Mouse (Mus musculus) splenic B cell, adult 2 months (primary cell): ENCODE measurements around the gene Rad51d.
"Not testable (repeated sequence)": the region's sequence is repeated elsewhere in the genome, so short reads cannot be mapped to it uniquely, and the experiment has no call there.

Source experiments
- DNase-seq: peaks from one replicate; pipeline ENCODE4 v3.0.0-alpha.2; 2011; ENCODE audit warnings: low read depth, low spot score
- H3K27me3 ChIP-seq: 2 replicates; pipeline ENCODE4 v1.6.1; 2012; ENCODE audit warnings: mild to moderate bottlenecking, low read length, moderate library complexity, mixed read lengths; ENCODE audit not compliant: control insufficient read depth, poor library complexity, insufficient read depth, severe bottlenecking
- H3K36me3 ChIP-seq: 2 replicates; pipeline ENCODE4 v1.6.1; 2012; ENCODE audit warnings: mild to moderate bottlenecking, low read length, moderate library complexity, mixed read lengths; ENCODE audit not compliant: control insufficient read depth, poor library complexity, insufficient read depth, severe bottlenecking

Rad51d gene

GRCm38 (mm10) chr11:82833929-82834328 lies 56.5 kb downstream of the Rad51d start:
- no peaks in the 10 kb centered on the region for H3K27me3 ChIP-seq
- DNase-seq = peak; percentile 6
- H3K36me3 ChIP-seq = 0 out of 2 replicates have a peak, but pooled peaks cover 4% of the 10 kb centered on the region

GRCm38 (mm10) chr11:82832402-82832801 lies 58.0 kb downstream of the Rad51d start:
- DNase-seq, H3K36me3 ChIP-seq, H3K27me3 ChIP-seq: not testable (repeated sequence)

- 0 out of 2 replicates have a peak, but pooled peaks cover 4% of the 10 kb centered on the region for H3K36me3 ChIP-seq
- H3K27me3 ChIP-seq = no peaks in the 10 kb centered on the region
- DNase-seq = no peak
These were observed 59.2 kb downstream of the Rad51d start for GRCm38 (mm10) chr11:82831008-82831893.

GRCm38 (mm10) chr11:82826818-82827217 lies 63.6 kb downstream of the Rad51d start:
- no peak for DNase-seq
- H3K27me3 ChIP-seq = no peaks in the 10 kb centered on the region
- peaks cover 3% of the 10 kb centered on the region; the same call in 1 of the 2 replicates for H3K36me3 ChIP-seq
